Mouse (Mus musculus): ENCODE data around the gene Jmjd8. TPM values are rescaled to one million over a fixed set of nuclear protein-coding genes. Genes with fewer than 3 reads are reported as not detected.
A peak's percentile ranks its signal among the peaks of the same experiment; 100 is the strongest.

Gene Jmjd8
- total RNA-seq, 2 experiments from 2014 or later, result 31.6 to 32.4 TPM

GRCm38 (mm10) chr17:25831451-25832281, 3.0 kb downstream of the Jmjd8 start:
- DNase-seq (ENCODE audit: low spot score in 2 of 2), result no peak

GRCm38 (mm10) chr17:25832436-25833290, 4.0 kb downstream of the Jmjd8 start:
- peak; percentile 96 to 100 for DNase-seq (ENCODE audit: low spot score in 2 of 2)

DNA sequence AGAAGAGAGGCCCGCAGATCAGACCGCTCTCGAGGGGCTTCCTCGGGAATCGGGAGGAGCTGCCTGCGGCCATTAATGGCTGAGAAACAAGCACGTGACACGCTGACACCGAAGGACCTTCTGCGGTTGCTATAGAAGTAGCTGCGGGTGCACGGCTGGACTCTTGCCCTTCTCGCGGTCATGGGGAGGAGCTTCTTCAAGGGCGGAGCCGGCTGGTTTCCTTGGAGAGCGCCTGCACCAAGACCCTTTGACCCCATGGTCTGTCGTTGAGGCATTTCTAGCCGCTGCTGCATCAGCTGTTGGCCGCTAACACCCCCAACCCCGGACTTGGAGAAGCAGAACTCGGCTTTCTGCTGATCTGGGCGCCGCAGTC, 4.6 kb downstream of the Jmjd8 start, which contains the start of gene Stub1:
Gene Stub1, minus strand, starts transcription at position 114 of the 373 bp plus-strand sequence.
- DNase-seq (ENCODE audit: low spot score in 2 of 2), result peak; percentile 82 to 91

GRCm38 (mm10) chr17:25833961-25834594, 5.4 kb downstream of the Jmjd8 start:
- DNase-seq (ENCODE audit: low spot score in 2 of 2), result no peak

- DNase-seq (ENCODE audit: low spot score in 2 of 2), result no peak
Observed at GRCm38 (mm10) chr17:25834595-25835222, 6.0 kb downstream of the Jmjd8 start.

- DNase-seq (ENCODE audit: low spot score in 2 of 2), result no peak
Observed at GRCm38 (mm10) chr17:25835301-25835700, 6.6 kb downstream of the Jmjd8 start.

- DNase-seq (ENCODE audit: low spot score in 2 of 2), result no peak
Observed at GRCm38 (mm10) chr17:25835816-25836215, 7.1 kb downstream of the Jmjd8 start.

DNA sequence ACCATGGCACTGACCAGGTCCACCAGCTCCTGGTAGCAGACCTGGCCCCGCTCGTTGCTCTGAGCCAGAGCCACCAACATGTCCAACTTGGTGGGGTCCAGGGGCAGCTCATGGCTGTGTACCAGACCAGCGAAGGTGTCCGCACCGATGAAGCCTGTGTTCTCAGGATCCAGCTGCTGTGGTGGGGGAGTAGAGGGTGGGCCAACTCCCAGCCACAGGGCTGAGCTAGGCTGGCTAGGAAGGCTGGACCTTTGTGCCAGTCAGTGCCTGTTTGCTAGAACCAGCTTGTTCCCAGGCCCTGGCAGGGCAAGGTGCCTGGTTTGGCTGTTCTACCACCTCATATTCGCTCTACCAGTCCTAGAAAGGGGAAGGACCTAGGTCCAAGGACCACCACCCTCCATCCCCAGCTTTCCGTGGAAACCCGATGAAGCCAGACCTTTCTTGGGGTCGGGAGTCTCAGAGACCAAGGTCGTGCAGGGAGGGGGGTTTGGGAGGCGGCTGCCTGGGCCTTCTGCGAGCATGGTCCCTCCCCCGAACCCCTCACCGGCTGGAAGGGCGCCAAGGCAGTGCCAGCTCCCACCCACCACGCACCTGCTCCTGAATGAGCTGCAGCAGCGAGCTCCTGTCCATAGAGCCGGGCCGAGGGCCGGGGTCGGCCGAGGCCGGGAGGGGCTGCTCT, 7.9 kb downstream of the Jmjd8 start:
- peak in 1 of 2 experiments; percentile 47 for DNase-seq (ENCODE audit: low spot score in 2 of 2)

DNA sequence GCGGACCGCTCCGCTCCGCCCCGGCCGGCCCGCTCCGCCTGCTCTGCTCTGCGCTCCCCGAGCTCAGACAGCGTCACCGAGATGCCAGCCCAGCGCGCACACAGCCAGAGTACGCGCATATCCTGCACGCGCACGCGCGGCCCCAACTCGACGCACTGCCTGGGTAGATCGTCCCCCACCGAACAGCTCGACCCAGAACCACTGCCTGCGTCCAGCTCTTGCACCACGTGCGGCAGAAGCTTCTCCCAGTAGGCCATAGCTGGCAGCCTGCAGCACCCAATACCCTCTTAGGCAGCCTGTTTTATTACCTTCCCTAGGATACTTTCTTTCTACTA, 8.4 kb downstream of the Jmjd8 start, which contains the start of gene Rhbdl1:
Gene Rhbdl1, minus strand, starts transcription at position 220 of the 335 bp plus-strand sequence.
- peak in 1 of 2 experiments; percentile 70 for DNase-seq (ENCODE audit: low spot score in 2 of 2)

DNA sequence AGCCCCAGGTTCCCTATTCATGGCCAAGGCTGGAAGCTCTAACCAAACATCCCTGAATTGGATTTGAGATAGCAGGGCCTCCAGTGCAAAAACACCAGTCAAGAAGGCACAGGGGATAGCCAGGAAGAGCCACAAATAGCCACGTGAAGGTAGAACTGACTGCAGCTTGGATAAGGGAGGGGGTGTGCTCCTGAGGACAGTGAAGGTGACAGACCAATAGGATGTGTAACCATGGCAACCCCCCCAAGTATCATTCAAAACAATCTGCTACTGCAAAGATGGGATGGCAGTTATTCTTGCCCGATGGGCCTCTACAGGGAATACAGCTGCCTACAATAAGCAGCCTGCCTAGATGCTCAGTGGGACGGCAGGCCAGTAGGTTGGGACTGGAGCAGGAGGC, 8.9 kb downstream of the Jmjd8 start:
- no peak for DNase-seq (ENCODE audit: low spot score in 2 of 2)

GRCm38 (mm10) chr17:25838904-25839303, 10.2 kb downstream of the Jmjd8 start:
- DNase-seq (ENCODE audit: low spot score in 2 of 2), result no peak

DNA sequence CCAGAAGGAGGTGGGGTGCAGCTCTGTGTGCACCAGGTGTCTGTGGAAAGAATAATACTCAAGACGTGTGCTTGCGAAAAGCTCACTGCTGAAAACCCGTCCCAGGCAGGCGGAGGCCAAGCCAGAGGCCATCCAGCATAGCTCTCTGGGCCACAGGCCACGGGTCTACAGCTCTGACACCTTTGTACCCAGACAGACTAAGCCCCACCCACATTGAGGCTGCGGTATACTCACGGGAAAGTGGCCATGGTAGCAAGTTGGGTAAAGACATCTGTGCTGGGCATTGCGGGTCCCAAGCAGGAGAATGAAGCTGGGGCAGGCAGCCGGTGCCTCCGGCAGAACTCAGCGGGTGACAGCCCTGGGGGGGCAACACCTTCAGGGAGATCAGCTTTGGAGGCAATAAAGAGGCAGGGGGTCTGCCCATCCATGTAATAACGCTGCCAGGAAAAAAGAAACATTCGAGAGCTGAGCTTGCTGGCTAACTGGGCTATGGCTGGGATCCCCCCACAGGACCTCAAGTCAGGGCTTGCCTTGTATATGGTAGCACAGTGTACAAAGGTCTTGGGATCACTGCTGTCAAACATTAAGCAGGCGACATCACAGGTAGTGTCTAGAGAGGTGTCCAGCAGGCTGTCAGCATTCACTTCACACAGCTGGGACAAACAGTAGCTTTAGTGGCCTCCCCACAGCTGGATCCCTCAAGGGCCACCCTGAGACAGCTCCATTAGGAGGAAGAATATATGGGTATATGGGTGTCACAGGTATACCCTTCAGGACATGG, 11.0 kb downstream of the Jmjd8 start:
- DNase-seq (ENCODE audit: low spot score in 2 of 2), result no peak

GRCm38 (mm10) chr17:25840519-25840918, 11.9 kb downstream of the Jmjd8 start:
- DNase-seq (ENCODE audit: low spot score in 2 of 2), result no peak

DNA sequence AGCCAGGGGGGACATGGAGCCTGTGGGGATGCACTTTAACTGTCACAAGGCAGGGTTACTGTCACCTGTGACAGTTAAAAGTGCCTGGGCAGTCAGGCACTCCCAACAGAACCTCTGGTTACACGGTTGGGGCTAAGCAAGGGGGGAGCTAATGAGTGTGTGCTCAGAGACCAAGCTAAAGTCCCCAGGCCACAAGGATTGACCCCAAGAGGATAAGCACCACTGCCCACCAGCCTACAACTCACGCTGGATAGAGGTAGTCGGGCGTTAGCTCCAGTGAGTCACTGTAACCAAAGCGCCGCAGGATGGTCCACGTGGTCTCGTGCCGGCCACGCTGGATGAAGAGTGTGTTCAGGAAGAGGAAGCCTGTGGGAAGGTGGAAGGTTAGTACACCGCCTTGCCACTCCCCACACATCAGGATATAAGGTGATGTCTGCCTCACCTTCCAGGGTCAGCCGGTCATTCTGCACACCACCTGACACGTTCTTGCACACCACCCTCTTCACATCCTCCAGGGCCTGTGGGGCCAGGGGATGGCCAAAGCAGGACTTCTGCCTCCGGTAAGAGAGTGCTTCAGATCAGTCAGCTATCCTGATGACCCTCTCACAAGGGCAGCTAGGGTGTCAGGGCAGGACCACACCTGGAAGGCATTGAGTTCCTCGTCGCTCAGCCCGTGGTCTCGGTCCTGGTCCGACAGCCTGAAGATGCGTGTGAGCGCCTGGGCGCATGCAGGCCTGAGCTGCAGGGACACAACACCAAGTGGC, 12.6 kb downstream of the Jmjd8 start, which contains the start of gene Gm20683:
Gene Gm20683, minus strand, starts transcription at position 647 of the 764 bp plus-strand sequence.
- DNase-seq (ENCODE audit: low spot score in 2 of 2), result no peak

- no peak for DNase-seq (ENCODE audit: low spot score in 2 of 2)
Observed at GRCm38 (mm10) chr17:25842509-25842908, 13.8 kb downstream of the Jmjd8 start.

DNA sequence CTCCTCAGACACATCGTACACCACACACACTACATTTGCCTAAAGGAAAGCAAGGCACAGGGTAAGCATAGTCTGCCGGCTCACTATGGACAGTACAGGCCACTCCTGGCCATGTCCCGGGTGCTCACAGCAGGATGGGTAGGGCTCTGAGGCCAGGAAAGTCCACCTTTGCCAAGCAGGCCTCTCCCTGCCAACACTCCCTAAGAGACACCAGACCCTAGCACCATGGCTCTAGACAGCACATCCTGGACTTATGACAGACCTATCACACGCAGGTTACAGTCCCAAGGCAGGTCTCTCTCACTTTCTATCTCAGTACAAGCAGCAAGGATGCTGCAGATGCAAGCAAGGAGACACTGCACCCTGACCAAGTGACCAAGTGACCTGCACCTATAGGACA, 14.5 kb downstream of the Jmjd8 start:
- no peak for DNase-seq (ENCODE audit: low spot score in 2 of 2)

- DNase-seq (ENCODE audit: low spot score in 2 of 2), result no peak
Observed at GRCm38 (mm10) chr17:25843636-25844395, 15.1 kb downstream of the Jmjd8 start.

DNA sequence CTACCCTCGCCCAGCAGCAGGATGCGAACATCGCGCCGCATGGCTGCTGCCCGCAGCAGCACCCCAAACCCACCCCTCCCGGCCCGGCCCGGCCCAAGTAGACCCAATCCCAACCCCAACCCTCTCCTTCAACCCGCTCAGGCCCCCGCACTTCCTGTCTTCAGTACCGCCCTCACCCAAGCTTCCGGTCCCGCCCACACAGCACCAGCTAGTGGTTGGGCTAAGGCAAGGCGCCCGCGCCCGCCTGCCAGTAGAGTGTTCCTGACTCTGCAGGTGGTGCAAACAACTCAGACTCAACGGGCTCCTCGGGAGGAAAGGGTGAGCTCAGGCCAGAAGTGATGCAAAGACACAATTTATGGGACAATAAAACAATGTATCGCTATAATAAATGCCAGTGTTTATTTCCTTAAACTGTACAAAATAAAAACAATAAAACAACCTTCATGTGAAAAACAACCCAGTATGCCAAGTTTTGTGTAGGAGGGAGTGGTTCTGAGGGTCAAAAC, 15.8 kb downstream of the Jmjd8 start, which contains the start of gene Rhot2:
Gene Rhot2, minus strand, starts transcription at position 456 of the 506 bp plus-strand sequence.
- peak; percentile 88 to 95 for DNase-seq (ENCODE audit: low spot score in 2 of 2)
